Mouse (Mus musculus) adrenal gland, adult 18-20 months (tissue): ENCODE measurements around the gene Prss32. TPM values are rescaled to one million over a fixed set of nuclear protein-coding genes. Genes with fewer than 3 reads are reported as not detected.

Experiments used
- microRNA-seq, 2 experiments: library from miRNA; unstranded; fragments of <30 nt; microRNA quantifications; one replicate each; pipeline ENCODE4 v1.2.0; 2021; ENCODE audit warnings: borderline number of aligned reads in 2 of 2
- total RNA-seq, 2 experiments: library from RNA; stranded (reverse); gene quantifications; 1 replicate in 1 of 2; 2 replicates in 1 of 2; pipeline ENCODE4 v1.2.3; 2021

The Prss32 gene
- total RNA-seq, 2 experiments from 2014 or later = not detected

Small RNAs within 50 kb of the gene (microRNA-seq; reads per million reads assigned to microRNA genes)
- gene Mir5125 = 1.9 to 2.4 reads per million in 2 experiments

Other genes starting within 250 kb of the Prss32 start
- 1 to 10 TPM; 6.2 to 6.3 TPM for gene Zfp13, start 244.4 kb upstream of the Prss32 start, total RNA-seq
- gene Zscan10, start 243.0 kb upstream of the Prss32 start, total RNA-seq = not detected
- gene Mmp25, start 198.6 kb upstream of the Prss32 start, total RNA-seq = under 1 TPM; 0.10 TPM
- gene Bicdl2, start 183.3 kb upstream of the Prss32 start, total RNA-seq = not detected
- 100 to 1,000 TPM; 153 to 154 TPM for gene Hcfc1r1, start 170.3 kb upstream of the Prss32 start, total RNA-seq
- gene Thoc6, start 170.0 kb upstream of the Prss32 start, total RNA-seq = 10 to 100 TPM; 23.1 to 23.3 TPM
- gene Tnfrsf12a, start 166.4 kb upstream of the Prss32 start, total RNA-seq = 100 to 1,000 TPM; 224 to 359 TPM
- gene Cldn6, start 164.6 kb upstream of the Prss32 start, total RNA-seq = not detected
- not detected for gene Cldn9, start 159.8 kb upstream of the Prss32 start, total RNA-seq
- 1 to 10 TPM; 2.2 to 6.7 TPM for gene 1520401A03Rik, start 121.1 kb upstream of the Prss32 start, total RNA-seq
- gene Pkmyt1, start 117.5 kb upstream of the Prss32 start, total RNA-seq = 1 to 10 TPM; 2.1 to 2.4 TPM
- 10 to 100 TPM in 1 of 2 experiments, 1 to 10 TPM in 1; 8.5 to 12.7 TPM for gene Paqr4, start 103.0 kb upstream of the Prss32 start, total RNA-seq
- under 1 TPM in 1 of 2 experiments, not detected in 1; 0.13 TPM for gene Kremen2, start 98.0 kb upstream of the Prss32 start, total RNA-seq
- gene Flywch1, start 72.3 kb upstream of the Prss32 start, total RNA-seq = 10 to 100 TPM; 72.5 to 89.3 TPM
- gene Flywch2, start 57.8 kb upstream of the Prss32 start, total RNA-seq = 10 to 100 TPM in 1 of 2 experiments, 1 to 10 TPM in 1; 8.2 to 10.9 TPM
- 100 to 1,000 TPM; 480 to 746 TPM for gene Srrm2, start 53.3 kb upstream of the Prss32 start, total RNA-seq
- gene Elob, start 14.7 kb upstream of the Prss32 start, total RNA-seq = 100 to 1,000 TPM; 352 to 413 TPM
- not detected for gene Prss33, start 7.8 kb upstream of the Prss32 start, total RNA-seq
- gene Prss41, start 317 bp downstream of the Prss32 start, total RNA-seq = under 1 TPM; 0.60 to 0.74 TPM
- not detected for gene Prss21, start 24.2 kb downstream of the Prss32 start, total RNA-seq
- gene Dcpp1, start 37.0 kb downstream of the Prss32 start, total RNA-seq = not detected
- gene Dcpp2, start 37.0 kb downstream of the Prss32 start, total RNA-seq = not detected
- gene Dcpp3, start 73.6 kb downstream of the Prss32 start, total RNA-seq = not detected
- not detected for gene Sbp, start 97.8 kb downstream of the Prss32 start, total RNA-seq
- gene Sbpl, start 111.4 kb downstream of the Prss32 start, total RNA-seq = not detected
- gene Prss30, start 136.7 kb downstream of the Prss32 start, total RNA-seq = under 1 TPM in 1 of 2 experiments, not detected in 1; 0.64 TPM
- not detected for gene Prss22, start 154.2 kb downstream of the Prss32 start, total RNA-seq
- gene Prss27, start 194.3 kb downstream of the Prss32 start, total RNA-seq = 1 to 10 TPM in 1 of 2 experiments, under 1 TPM in 1; 0.23 to 1.3 TPM
- 10 to 100 TPM; 11.1 to 12.2 TPM for gene Kctd5, start 229.6 kb downstream of the Prss32 start, total RNA-seq